Mouse (Mus musculus) right cerebral cortex, postnatal 25 days (tissue): ENCODE results near the gene Gm21913.
"Not testable (repeated sequence)": the region's sequence is repeated elsewhere in the genome, so short reads cannot be mapped to it uniquely, and the experiment has no call there.

ENCODE experiments used
- DNase-seq: peaks from one replicate; pipeline ENCODE4 v3.0.0; 2022

Gene Gm21913

DNA sequence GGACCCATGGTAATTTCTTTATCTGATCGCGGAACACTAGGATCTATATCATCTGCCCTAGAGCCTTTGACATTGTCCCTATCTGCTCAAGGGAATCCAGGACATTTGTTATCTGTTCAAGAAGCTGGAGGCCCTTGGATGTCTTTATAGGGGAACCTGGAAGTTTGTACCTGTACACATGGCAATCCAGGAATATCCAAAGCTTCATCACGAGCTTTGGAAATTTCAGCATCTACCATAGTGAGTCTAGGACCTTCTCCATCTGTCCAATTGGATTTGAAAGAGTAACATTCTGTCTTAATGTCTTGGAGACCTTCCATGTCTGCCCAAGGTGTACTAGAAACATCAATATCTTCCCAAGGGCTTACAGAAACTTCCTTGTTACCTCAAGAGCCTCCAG is at the start of gene Gm21913:
Gene Gm21913, plus strand, starts transcription at position 301 of the 400 bp plus-strand sequence.
- not testable (repeated sequence) for DNase-seq
